Mouse (Mus musculus) liver, embryonic 14.5 days (tissue): Measurements from ENCODE around the gene Gatad1.

Experiments used
- CTCF ChIP-seq: IDR thresholded peaks from 2 replicates; pipeline ENCODE4 v1.5.1; 2016; ENCODE audit warnings: antibody characterized with exemption, low read depth, control low read depth
- EP300 ChIP-seq: IDR thresholded peaks from 2 replicates; pipeline ENCODE4 v1.6.1; 2016; ENCODE audit warnings: antibody characterized with exemption, low read depth

DNA sequence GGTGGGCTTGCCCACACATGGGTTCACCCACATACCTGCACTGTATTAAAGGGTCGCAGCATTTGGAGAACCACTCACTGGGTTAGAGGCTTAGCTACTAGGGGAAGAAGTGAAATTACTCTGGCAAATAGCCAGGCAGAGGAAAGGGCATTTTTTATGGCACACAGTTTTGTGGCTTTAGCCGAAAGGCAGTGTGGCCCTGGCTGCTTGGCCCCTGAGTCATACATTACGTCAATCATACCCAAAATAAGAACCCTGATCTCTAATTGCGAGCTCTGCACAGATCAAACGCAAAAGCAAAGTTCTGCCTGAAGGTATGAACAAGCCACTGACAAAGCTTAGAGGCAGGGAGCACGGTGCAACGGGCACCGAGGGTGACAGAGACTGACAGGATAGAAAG lies 31.3 kb upstream of the Gatad1 start:
- no peak for TF ChIP-seq CTCF
- TF ChIP-seq EP300, result no peak
